Mouse (Mus musculus) bone marrow macrophage, adult 2 months (primary cell): ENCODE results near the gene Sox5.

Experiments
- CTCF ChIP-seq: IDR thresholded peaks from 2 replicates; pipeline ENCODE4 v1.5.1; 2012; ENCODE audit warnings: low read depth, mild to moderate bottlenecking, low read length, moderate library complexity
- POLR2A ChIP-seq: IDR thresholded peaks from 2 replicates; pipeline ENCODE4 v1.6.1; 2012; ENCODE audit warnings: mild to moderate bottlenecking, low read depth, low read length, borderline replicate concordance

GRCm38 (mm10) chr6:144761902-144762301 is 19.9 kb downstream of the Sox5 start:
- TF ChIP-seq CTCF (no peak), POLR2A (no peak)
